Mouse (Mus musculus) adrenal gland, postnatal 10 days (tissue): Measurements from ENCODE around the gene Alas2. TPM values are rescaled to one million over a fixed set of nuclear protein-coding genes. Genes with fewer than 3 reads are reported as not detected.

Experiments
- DNase-seq: peaks from one replicate; pipeline ENCODE4 v3.0.0; 2021; ENCODE audit warnings: mixed read lengths
- long read RNA-seq, 2 experiments: library from polyadenylated mRNA; stranded (forward); transcript quantifications; one replicate each; pipeline ENCODE4 v2.0.0; 2021
- total RNA-seq, 2 experiments: library from RNA; stranded (reverse); gene quantifications; 2 replicates each; pipeline ENCODE4 v1.2.3; 2021

The Alas2 gene
- 10 to 100 TPM; 65.6 to 83.7 TPM for total RNA-seq
- long read RNA-seq, experiment 1, transcript Alas2-202 (11 exons, 1,892 nt), result minor isoform, 7 of 73 reads
- long read RNA-seq, experiment 1, transcript Alas2-201 (11 exons, 2,037 nt), result major isoform, 48 of 73 reads
- long read RNA-seq, experiment 1, partial matches to known transcripts, result 18 of 73 reads
- long read RNA-seq, experiment 1, other reads (novel, unspliced or antisense), result 0 of 73 reads
- long read RNA-seq, experiment 2, transcript Alas2-202 (11 exons, 1,892 nt), result minor isoform, 7 of 39 reads
- long read RNA-seq, experiment 2, transcript Alas2-201 (11 exons, 2,037 nt), result major isoform, 29 of 39 reads
- long read RNA-seq, experiment 2, partial matches to known transcripts, result 2 of 39 reads
- long read RNA-seq, experiment 2, other reads (novel, unspliced or antisense), result 1 of 39 reads

DNA sequence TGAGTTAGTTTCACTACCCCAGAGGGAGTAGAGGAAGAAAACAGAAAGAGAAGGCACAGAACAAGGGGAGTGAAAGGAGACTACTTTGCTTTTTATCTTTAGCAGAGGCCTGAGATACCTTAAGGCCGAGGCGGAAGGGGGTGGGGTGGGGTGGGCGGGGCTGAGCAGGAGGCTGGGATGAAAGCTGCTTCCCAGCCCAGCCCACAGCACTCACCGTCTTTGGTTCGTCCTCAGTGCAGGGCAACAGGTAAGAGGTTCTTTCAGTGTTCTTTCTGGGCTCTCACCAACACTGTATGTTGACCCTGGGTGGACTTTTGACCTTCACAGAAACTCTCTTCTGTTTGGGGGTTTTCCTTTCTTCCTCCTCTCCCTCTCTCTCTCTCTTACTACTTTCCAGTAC lies at the start of gene Alas2:
TSS of gene Alas2 (plus strand) at position 137 of the 400 bp plus-strand sequence.
- DNase-seq, result no peak

DNA sequence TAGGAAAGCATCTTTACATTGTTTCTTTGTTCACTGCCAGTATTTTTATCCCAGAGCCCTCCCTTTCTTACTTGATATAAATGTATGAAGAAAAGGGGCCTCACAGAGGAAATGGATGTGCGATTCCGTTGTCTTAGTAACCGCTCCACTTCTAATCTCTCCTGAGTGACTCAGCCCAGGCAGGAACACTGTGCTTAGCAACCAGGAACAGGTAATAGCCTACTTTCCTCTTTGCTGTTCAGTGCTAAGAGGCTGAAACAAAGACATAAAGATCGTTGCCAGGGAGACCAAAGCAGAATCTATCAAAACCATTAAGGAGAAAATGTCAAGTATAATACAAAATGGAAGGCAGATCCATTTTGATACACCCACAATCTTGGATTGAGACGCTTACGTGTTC lies 38.5 kb upstream of the Alas2 start:
- no peak for DNase-seq

DNA sequence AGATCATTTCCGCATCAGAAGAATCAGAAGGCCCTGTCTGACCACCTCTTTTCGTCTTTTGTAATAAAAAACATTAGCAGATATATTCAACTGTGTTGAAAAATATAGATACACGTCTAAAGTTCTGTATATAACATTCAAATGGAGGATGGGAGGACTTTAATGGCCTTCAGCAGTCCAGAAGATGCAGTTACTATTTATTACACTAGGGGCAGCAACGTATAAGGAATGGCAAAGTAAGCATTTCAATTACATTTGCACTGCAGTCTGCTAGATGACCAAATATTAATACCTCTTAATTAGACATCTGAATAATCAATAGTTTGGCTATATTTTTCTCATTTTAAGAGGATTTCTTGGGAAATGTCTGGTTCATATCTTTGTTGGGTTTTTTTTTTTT lies 36.5 kb upstream of the Alas2 start:
- peak; percentile 6 for DNase-seq

DNA sequence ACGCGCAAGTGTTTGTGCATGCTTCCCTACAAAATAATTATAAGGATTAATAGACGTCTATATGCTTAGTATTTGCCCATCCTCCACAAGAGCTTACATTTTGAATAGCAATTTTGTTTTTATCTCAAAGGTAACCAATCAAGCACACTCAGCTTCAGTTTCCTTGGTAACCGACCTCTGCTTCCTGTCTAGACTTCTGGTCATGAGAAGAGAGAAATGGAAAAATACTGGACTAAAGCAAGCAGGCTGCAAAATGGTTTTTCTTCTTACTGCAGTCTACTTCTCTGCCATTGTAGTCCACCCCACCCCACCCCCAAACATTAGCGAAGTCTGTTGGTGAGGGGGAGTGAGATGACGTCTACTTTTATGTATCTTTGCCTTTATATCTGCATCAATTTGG lies 35.9 kb upstream of the Alas2 start:
- no peak for DNase-seq

DNA sequence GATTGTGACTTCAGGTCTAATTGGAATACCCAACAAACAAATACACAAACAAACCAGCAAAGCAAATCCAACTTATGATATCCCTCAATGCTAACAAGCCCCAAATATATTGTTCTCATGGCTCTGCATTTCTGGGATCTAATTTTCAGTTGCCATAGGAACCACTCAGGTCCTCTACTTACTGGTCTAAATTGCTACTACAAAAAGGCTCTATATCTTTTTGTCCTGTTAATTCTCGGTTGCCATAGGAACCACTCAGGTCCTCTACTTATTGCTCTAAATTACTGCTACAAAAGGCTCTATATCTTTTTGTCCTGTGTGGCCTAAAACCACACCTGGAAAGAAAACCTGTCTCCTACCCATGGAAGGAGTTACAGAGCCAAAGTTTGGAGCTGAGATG lies 33.0 kb upstream of the Alas2 start:
- no peak for DNase-seq

DNA sequence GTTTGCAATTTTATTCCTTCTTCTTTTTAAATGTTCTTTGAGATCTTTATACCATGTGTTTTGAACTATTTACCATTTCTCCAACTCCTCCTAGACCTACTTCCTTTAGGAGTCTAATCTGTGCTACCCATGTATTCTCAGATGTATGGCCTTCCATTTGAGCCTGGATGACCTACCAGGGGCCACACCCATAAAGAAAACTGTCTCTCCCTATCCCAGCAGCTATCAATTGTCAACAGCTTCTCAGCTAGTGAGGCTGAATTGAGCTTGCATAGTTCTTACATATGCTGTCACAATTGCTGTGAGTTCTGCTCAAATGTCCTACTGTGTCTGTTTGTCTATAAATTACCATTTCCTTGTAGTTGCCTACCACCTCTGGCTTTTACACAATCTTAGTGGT lies 31.2 kb upstream of the Alas2 start:
- DNase-seq, result no peak

DNA sequence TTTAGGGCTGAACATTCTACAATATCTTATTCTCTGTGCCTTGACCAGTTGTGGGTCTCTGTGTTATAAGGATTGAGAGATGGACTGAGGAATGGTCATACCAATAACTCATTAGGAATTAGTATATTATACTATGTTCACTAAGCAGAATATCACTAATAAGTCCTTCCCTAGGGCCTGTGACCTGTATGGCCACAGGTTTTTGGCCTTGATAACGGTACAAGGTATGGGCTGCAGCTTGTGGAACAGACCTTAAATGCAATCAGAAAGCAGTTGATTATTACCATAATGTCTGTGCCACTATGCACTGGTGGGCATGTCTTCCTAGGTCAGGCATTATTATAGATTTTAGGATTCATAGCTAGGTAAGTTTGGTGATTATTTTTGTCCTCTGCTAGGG lies 30.7 kb upstream of the Alas2 start:
- DNase-seq, result no peak

DNA sequence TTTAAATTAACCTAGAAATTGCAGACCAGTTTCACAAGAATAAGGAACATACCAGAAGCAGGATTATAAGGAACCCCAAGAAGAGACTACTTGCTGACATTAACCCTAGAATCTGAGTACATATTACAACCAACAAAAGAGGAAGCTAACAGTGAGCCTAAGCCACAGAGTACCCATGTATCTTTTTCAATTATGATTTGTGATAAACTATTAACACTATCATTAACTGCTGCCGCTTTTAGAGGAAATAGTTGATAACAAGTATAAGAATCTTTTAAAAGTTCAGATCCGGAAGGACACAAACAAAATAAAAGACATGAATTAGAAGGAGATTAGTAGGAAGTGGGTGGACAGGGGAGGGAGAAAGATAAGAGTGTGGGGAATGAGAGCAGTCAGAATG lies 7.1 kb upstream of the Alas2 start:
- no peak for DNase-seq

DNA sequence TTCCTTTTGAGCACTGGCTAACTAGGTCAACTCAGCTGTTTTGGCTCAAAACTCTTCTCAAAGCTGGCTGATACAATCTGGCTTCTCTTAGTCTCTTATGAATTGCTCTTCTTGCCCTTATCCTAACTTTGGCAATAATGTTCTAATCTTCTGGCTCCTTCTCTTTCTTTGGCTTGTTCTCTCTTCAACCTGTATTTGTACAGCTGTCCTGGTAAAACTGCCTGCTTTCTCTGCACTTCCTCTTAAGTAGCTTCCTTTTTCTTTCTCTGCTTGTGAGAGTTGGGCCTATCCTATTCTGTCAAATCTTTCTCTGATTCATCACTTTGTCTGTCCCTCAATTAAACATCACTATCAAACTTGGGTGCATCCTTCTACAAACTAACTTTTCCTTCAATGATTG lies 5.5 kb upstream of the Alas2 start:
- no peak for DNase-seq

DNA sequence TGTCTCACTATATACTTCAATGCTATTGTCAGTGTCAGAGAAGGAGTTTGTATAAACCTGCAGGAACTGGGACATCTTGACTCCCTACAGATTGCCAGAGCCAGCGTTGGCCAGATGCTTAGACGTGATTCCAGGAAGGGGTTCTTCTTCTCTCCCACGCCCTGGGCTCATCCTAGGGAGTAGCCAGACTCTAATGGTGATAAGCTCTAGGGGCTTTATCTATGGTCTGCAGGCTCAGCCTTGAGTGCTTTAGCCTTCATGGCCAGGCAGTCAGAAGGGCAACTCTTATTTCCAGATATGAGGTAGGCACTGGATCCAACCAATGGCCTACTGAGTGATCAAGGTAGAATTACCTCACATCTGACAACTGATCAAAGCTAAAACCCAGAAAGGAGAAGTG lies 2.5 kb downstream of the Alas2 start:
- DNase-seq, result no peak

DNA sequence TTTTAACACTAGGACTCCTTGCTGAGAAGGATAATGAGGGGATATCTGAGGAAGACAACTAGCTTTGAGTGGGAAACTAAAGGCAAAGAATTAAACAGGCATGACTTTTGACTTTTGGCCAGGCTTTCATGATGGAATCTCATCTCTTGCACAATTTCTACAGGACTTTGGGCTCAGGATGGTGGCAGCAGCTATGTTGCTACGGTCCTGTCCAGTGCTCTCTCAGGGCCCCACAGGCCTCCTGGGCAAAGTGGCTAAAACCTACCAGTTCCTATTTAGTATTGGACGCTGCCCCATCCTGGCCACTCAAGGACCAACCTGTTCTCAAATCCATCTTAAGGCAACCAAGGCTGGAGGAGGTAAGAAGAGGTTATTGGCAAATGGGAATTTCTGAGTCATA lies 4.8 kb downstream of the Alas2 start:
- peak; percentile 2 for DNase-seq

DNA sequence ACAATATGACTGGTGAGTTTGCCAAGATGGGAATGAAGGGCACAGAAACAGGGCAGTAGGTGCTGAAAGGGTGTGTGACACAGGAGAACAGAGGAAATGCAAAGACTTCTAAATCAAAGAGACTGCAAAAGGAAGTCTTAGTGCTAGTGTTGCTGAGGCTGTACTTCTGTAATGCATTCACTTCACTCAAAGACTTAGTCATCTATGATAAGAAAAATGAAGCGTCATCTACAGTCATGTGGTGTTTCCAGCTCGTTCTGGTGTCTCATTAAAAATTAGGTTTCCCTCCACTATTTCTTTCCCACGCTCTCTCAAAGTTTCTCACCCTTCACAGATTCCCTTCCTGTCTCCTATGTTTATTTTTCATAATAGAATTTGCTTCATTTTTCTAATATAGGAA lies 6.9 kb downstream of the Alas2 start:
- no peak for DNase-seq

DNA sequence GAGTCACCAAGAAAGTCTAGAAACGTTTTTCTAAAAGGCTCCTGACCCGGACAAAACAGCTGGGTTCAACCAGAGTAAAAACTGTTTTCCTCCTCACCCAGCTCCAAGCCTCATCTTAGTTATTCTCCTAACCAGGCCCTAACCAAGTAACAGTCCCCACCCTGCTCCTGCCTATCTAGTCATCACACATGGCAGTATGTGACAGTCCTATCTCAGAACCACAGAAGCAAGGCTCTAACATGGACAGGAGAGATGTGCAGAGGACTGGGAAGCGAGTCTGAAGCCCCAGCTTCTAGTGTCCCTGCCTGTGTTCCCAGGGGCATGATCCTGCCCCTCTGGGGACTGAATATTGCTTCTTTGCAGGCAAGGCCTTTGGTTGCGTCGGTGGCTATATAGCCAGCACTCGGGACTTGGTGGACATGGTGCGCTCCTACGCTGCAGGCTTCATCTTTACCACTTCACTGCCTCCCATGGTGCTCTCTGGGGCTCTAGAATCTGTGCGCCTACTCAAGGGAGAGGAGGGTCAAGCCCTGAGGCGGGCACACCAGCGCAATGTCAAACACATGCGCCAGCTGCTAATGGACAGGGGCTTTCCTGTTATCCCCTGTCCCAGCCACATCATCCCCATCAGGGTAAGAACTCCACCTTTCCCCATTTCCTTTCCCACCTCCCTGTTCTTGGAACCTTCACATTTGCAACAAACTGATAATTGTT lies 17.6 kb downstream of the Alas2 start:
- DNase-seq, result no peak

DNA sequence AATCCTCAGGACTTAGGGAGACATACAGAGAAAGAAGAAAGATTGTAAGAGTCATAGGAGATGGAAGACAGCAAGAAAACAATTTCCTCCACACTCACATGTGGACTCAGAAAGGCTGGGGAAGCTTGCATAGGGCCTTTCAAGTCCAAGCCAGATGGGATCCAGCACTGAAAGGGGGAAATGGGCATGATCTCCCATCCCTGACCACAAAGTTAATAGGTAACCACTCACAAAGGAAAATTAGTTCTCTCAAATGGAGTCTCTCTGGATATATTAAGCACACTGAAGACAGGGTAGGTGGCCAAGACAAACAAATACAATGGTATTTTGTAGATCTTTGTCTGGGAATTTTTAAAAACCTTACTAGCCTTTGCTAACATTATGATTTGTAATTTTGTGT lies 34.7 kb downstream of the Alas2 start:
- no peak for DNase-seq

DNA sequence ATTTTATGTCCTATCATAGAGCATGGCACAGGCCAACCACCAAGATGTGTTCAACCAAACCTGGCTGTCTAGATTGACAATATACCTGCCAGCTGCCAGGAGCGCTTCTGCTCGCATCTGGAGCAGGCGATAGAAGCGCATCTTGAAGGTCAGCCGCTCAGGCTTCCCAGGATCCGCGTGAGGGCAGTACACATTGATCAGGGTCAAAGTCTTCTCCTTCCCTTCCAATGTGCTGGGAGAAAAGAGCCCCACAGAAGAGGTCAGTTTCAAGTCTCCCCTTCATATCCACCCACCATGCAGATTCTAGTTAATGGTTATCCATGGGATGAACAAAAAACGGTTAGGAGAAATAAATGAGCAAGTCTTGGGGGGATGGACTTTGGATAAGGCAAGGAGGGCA lies 37.9 kb downstream of the Alas2 start:
- DNase-seq, result no peak

DNA sequence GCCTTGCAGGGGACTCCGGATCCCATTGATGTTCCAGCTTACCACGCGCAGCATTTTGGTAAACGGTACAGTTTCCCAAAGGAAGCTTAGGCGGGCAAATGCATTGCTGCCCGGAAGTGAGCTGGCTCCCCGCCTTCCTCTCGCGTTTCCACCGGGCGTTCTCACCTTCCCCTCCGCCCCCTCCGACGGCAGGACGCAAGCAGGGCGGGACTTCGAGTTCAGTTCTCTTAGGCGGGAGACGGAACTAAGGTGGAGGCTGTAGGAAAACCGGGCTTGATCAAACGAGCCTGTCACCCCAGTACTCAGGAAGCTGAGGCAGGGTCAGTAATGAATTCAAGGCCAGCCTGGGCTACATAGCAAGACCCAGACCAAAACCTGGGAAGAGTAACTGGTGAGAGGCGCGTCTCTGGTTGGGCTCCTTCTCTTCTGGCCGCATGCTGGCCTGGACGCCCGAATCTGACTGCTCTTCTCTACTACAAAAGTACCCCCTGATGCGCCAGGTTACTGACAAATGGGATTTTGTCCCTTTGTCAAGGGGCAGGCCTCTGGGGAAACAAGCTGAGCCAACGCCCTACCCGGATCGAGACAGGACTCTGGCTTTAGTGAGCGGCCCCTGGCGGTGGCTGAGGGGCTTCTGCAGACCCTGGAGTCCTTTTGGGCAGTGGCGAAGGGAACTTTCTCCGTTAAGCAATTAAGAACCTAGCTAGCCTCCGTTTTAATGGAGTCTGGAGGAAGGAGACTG lies 41.0 kb downstream of the Alas2 start, which contains the start of gene Pfkfb1:
TSS of gene Pfkfb1 (plus strand) at position 207 of the 742 bp plus-strand sequence.
- DNase-seq, result peak; percentile 86

DNA sequence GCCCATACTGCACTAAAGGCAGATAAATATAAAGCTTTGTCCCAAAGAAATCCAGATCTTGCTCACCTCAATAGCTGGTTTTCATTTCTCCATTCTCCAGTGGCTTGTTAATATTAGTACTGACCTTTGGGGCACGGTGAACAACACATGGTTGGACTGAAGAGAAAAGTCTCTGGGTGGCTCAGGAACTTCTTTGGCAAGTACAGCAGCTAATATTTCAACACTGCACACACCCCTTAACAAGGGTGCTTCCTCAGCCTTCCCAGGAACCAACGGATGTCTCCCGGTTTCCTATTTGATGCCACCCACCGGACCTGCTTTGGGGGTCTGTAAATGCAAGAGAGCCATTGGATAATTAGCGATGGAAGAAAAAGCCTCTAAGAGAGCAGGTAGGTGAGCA lies 42.5 kb downstream of the Alas2 start, which contains the start of gene Apex2:
TSS of gene Apex2 (minus strand) at position 173 of the 400 bp plus-strand sequence.
- DNase-seq, result no peak

DNA sequence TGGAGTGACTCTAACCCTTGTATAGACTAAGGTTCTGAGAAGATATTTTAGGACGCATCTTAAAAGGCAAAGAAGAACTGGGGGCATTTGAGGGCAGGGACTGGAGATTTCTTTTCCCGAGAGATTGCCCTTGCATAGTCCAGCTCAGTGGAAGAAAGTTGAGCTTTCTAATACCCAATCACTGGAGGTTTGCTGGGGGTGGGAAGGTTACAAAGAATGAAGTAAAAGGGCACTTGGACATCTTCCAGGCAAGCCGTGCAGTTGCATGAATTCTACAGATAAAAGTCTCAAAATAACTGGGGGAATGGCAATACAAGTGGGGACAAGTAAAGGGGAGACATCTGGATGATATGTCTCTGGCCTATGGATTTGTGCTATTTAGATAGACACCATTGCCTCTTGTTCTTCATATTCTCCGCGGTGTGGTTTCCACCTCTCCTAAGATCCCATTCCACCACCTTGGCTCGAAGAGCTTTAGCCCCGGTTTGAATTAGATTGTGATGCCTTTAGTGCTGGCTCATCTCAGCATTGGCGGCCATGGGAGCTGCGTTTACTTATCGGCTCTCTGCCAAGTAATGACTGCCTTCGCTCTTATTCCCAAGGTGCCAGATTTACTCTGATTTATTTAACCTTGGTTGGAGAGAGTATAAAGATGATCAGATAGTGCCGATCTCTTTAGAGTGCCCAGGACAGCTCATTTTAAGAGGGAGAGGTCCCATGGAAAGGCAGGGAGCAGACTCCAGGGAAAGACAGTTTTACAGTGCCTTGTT lies 46.3 kb downstream of the Alas2 start:
- DNase-seq, result peak; percentile 49

DNA sequence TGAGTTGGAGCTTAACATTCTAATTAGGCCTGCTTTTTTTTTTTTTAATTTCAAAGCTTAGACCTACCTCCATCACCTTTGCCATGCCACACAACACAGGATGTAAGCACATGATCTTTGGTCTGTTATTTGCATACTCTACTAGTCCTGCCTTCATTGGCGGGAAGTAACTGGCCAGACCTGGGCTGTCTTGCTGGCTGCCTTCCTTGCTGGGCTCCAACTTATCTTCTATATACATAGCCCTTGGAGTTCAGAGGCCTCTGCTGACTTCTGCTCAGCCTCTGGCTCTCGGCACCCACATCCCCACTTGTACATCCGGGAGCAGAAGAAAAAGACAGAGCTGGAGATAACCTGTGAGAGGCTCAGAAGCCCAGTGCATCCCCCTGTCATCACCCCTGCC lies 47.0 kb downstream of the Alas2 start:
- DNase-seq, result no peak

DNA sequence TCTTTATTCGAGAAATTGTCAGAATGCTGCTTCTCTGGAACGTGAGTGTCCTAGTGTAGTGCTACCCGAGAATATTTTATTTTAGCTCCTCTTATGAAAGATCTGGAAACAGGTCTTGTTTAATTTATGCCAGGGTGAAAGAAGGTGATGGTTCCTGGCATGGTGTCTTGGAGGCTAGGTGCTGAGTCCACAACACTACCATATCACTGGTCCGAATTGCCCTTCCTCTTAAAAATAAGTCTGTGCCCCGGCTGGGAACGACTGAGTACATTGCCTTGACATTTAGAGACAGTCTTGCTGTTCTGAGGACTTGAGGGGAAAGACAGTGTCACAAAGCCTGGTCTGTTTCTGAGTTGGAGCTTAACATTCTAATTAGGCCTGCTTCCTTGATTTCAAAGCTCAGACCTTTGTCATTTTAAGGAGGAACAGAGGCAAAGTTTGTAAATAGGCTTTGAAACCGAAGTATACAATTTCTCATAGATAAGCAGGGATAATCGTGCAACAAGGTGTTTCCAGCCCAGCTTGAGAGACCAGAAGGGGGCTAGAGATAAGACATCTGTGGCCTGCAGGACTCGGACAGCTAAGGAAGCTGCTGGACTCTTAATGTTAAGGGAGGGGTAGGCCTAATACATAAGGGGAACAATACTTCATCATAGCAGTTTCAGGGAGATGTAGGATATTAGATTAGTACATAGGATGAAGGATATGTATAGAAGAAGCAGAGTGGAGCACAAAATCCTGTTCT lies 48.0 kb downstream of the Alas2 start:
- DNase-seq, result no peak

DNA sequence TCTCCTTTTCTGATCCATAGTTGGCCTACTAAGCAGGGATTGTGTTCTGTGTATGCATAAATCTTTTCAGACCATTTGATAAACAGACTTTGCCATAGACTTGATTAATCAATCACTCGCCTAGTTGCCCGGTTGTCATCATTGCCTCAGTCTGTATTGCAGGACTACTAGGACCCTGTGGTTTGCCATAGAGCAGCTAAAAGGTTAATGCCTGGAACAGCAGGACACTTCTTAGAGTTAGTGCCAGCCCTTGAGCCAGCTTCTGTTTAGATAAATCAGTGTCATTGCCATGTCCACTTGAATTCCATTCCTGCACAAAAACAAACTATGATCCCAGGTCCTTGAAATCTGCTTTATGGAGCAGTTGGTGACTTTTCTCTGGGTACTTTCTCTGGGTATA lies 51.7 kb downstream of the Alas2 start:
- DNase-seq, result no peak
